In the genomic region with DNA sequence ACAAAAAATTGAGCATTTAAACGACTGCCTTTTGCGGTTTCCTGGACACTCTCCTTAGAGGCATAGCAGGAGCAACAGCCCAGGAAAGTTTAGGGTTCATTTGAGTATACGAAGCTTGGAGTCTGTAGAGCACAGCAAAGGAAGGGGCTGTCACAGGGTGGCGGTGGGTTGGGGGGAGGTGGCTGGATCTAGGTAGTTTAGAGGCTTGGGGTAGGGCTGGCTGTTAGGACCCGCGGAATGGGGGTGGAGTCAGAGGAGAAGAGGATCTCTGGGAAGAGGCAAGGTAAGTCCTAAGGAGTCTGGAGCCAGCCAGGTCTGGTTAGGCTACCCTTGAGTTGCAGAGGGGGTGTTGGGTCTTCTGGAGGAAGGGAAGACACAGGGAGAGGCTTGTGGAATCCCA, we compare ENCODE assay signal across 8 mouse cellular contexts.
DNase-seq lines count a peak whose midpoint lies in the region; ATAC-seq lines count a peak whose summit lies in the region.

No protein-coding gene starts in this region.

- no peaks in the 10 kb centered on the region for H3K36me3 ChIP-seq in heart, embryonic 14.5 days (ENCODE audit: control insufficient read depth, insufficient read depth, low read length)
- no peaks in the 10 kb centered on the region for H3K36me3 ChIP-seq in forebrain, embryonic 16.5 days (ENCODE audit: control insufficient read depth, insufficient read depth)
- no peaks in the 10 kb centered on the region for H3K36me3 ChIP-seq in midbrain, embryonic 10.5 days

- H3K27me3 ChIP-seq in heart, embryonic 14.5 days (ENCODE audit: control insufficient read depth, insufficient read depth, low read length): no peaks in the 10 kb centered on the region
- H3K27me3 ChIP-seq in forebrain, embryonic 16.5 days (replicated peaks; ENCODE audit: control insufficient read depth, insufficient read depth, low read length): no peaks in the 10 kb centered on the region
- H3K27me3 ChIP-seq in midbrain, embryonic 10.5 days (ENCODE audit: low read depth, poor library complexity, severe bottlenecking): no peaks in the 10 kb centered on the region

- no peak for ATAC-seq in heart, embryonic 14.5 days (ENCODE audit: insufficient number of reproducible peaks, insufficient read depth, low FRiP score, low read depth)
- ATAC-seq in forebrain, embryonic 16.5 days: peak; percentile 11; the same call in 1 of the 2 replicates
- no peak for ATAC-seq in erythroblast, adult 5-6 weeks (replicated peaks; ENCODE audit: low FRiP score, poor library complexity, severe bottlenecking)
- ATAC-seq in inflammation-experienced regulatory T-cells, adult 6 months: no peak

- DNase-seq in heart, adult 18-20 months: no peak
- DNase-seq in ZHBTc4 (ENCODE audit: low read depth, low spot score): peak; percentile 28
- DNase-seq in midbrain, embryonic 10.5 days (ENCODE audit: low spot score): no peak
- DNase-seq in right cerebral cortex, adult 2 months (ENCODE audit: low spot score in 2 of 2): no peak

- H3K4me1 ChIP-seq in heart, embryonic 14.5 days (ENCODE audit: control insufficient read depth in 2 of 2, insufficient read depth in 2 of 2, low read length in 2 of 2): peaks cover 5 to 7% of the 10 kb centered on the region in 2 experiments; a peak in 2 of 4 replicates
- peaks cover 17% of the 10 kb centered on the region for H3K4me1 ChIP-seq in forebrain, embryonic 16.5 days (replicated peaks; ENCODE audit: control insufficient read depth, insufficient read depth, low read length)
- peaks cover 18% of the 10 kb centered on the region for H3K4me1 ChIP-seq in midbrain, embryonic 10.5 days

- H3K9ac ChIP-seq in heart, embryonic 14.5 days (ENCODE audit: low read length): peak overlapping the region; percentile 42
- H3K9ac ChIP-seq in forebrain, embryonic 16.5 days (replicated peaks; ENCODE audit: low read depth, low read length): no peak overlapping the region

- no peaks in the 10 kb centered on the region for H3K9me3 ChIP-seq in heart, embryonic 14.5 days (ENCODE audit: control insufficient read depth, low read length)
- H3K9me3 ChIP-seq in forebrain, embryonic 16.5 days (ENCODE audit: control insufficient read depth, low read length): no peaks in the 10 kb centered on the region
- no peaks in the 10 kb centered on the region for H3K9me3 ChIP-seq in midbrain, embryonic 10.5 days (replicated peaks)

- WGBS in heart, embryonic 14.5 days: 51% methylated on average over 6 of the region's 6 CpGs
- WGBS in forebrain, embryonic 16.5 days: 59% methylated on average over 6 of the region's 6 CpGs
- WGBS in midbrain, embryonic 10.5 days: 53% methylated on average over 6 of the region's 6 CpGs

- 0 out of 4 replicates have a peak overlapping the region, but pooled peaks of 1 of the 2 experiments have one; percentile 24 for H3K4me3 ChIP-seq in heart, embryonic 14.5 days (ENCODE audit: control insufficient read depth in 1 of 2, insufficient read depth in 1 of 2, low read depth in 1 of 2, low read length in 2 of 2)
- no peak overlapping the region for H3K4me3 ChIP-seq in forebrain, embryonic 16.5 days (replicated peaks; ENCODE audit: low read length)
- peak overlapping the region; percentile 47; the same call in 1 of the 2 replicates for H3K4me3 ChIP-seq in midbrain, embryonic 10.5 days

- H3K4me2 ChIP-seq in heart, embryonic 14.5 days (ENCODE audit: low read length): peak overlapping the region; percentile 62
- H3K4me2 ChIP-seq in forebrain, embryonic 16.5 days (ENCODE audit: low read length): peak overlapping the region; percentile 45

- no peak overlapping the region for H3K27ac ChIP-seq in heart, embryonic 14.5 days (replicated peaks in 1 of 2; ENCODE audit: control insufficient read depth in 1 of 2, insufficient read depth in 1 of 2, low read depth in 2 of 2, low read length in 2 of 2)
- no peak overlapping the region for H3K27ac ChIP-seq in forebrain, embryonic 16.5 days (ENCODE audit: low read length)
- peak overlapping the region; percentile 14; the same call in 1 of the 2 replicates for H3K27ac ChIP-seq in midbrain, embryonic 10.5 days (replicated peaks)
